Mouse (Mus musculus): ENCODE measurements at regions not wholly inside any gene's neighbourhood (a gene's known extent, or its start where the extent isn't known, plus 50 kb on each side); places are given as distances from the start of the nearest gene placed in this dataset.

GRCm38 (mm10) chr8:6813816-6814215 lies 1708.7 kb upstream of the Slc10a2 start:
- H3K27ac ChIP-seq (ENCODE audit: low read depth, low read length) = no peak overlapping the region
- WGBS = 73% methylated on average over 3 of the region's 3 CpGs
- no peaks in the 10 kb centered on the region for H3K36me3 ChIP-seq (ENCODE audit: insufficient read depth, low read length)
- H3K4me2 ChIP-seq (ENCODE audit: low read depth, low read length, poor library complexity, severe bottlenecking) = no peak overlapping the region
- ATAC-seq (ENCODE audit: low FRiP score) = no peak
- no peaks in the 10 kb centered on the region for H3K9me3 ChIP-seq (ENCODE audit: low read length)
- no peak for DNase-seq (ENCODE audit: low spot score)
- H3K4me1 ChIP-seq (ENCODE audit: insufficient read depth, low read length) = no peaks in the 10 kb centered on the region
- no peak for TF ChIP-seq CTCF (IDR thresholded peaks at IDR 0.05)
- no peak overlapping the region for H3K9ac ChIP-seq (replicated peaks; ENCODE audit: low read length, poor library complexity, severe bottlenecking)
- H3K4me3 ChIP-seq (ENCODE audit: low read depth, low read length) = no peak overlapping the region
- H3K27me3 ChIP-seq (ENCODE audit: insufficient read depth, low read length) = no peaks in the 10 kb centered on the region

- no peak for TF ChIP-seq CTCF (IDR thresholded peaks at IDR 0.05)
- 54% methylated on average over 2 of the region's 2 CpGs for WGBS
- ATAC-seq (ENCODE audit: low FRiP score) (no peak), DNase-seq (ENCODE audit: low spot score) (no peak)
- Histone ChIP-seq H3K4me2 (ENCODE audit: low read depth, low read length, poor library complexity, severe bottlenecking) (no peak overlapping the region), H3K27me3 (ENCODE audit: insufficient read depth, low read length) (no peaks in the 10 kb centered on the region), H3K36me3 (ENCODE audit: insufficient read depth, low read length) (no peaks in the 10 kb centered on the region), H3K9ac (replicated peaks; ENCODE audit: low read length, poor library complexity, severe bottlenecking) (no peak overlapping the region), H3K9me3 (ENCODE audit: low read length) (no peaks in the 10 kb centered on the region), H3K27ac (ENCODE audit: low read depth, low read length) (no peak overlapping the region), H3K4me1 (ENCODE audit: insufficient read depth, low read length) (no peaks in the 10 kb centered on the region), H3K4me3 (ENCODE audit: low read depth, low read length) (no peak overlapping the region)
These were observed 1702.0 kb upstream of the Slc10a2 start for GRCm38 (mm10) chr8:6807116-6807515.

- no peak for ATAC-seq (ENCODE audit: low FRiP score)
- no peaks in the 10 kb centered on the region for H3K9me3 ChIP-seq (ENCODE audit: low read length)
- no peak overlapping the region for H3K9ac ChIP-seq (replicated peaks; ENCODE audit: low read length, poor library complexity, severe bottlenecking)
- no peak overlapping the region for H3K4me3 ChIP-seq (ENCODE audit: low read depth, low read length)
- no peaks in the 10 kb centered on the region for H3K36me3 ChIP-seq (ENCODE audit: insufficient read depth, low read length)
- no peak for DNase-seq (ENCODE audit: low spot score)
- no peaks in the 10 kb centered on the region for H3K27me3 ChIP-seq (ENCODE audit: insufficient read depth, low read length)
- no peaks in the 10 kb centered on the region for H3K4me1 ChIP-seq (ENCODE audit: insufficient read depth, low read length)
- H3K4me2 ChIP-seq (ENCODE audit: low read depth, low read length, poor library complexity, severe bottlenecking) = no peak overlapping the region
- H3K27ac ChIP-seq (ENCODE audit: low read depth, low read length) = no peak overlapping the region
- no peak for TF ChIP-seq CTCF (IDR thresholded peaks at IDR 0.05)
- 82% methylated on average over 1 of the region's 1 CpGs for WGBS
These were observed 1698.0 kb upstream of the Slc10a2 start for GRCm38 (mm10) chr8:6803199-6803598.

- H3K27me3 ChIP-seq (ENCODE audit: insufficient read depth, low read length) = no peaks in the 10 kb centered on the region
- no peak for ATAC-seq (ENCODE audit: low FRiP score)
- no peaks in the 10 kb centered on the region for H3K9me3 ChIP-seq (ENCODE audit: low read length)
- H3K9ac ChIP-seq (replicated peaks; ENCODE audit: low read length, poor library complexity, severe bottlenecking) = no peak overlapping the region
- H3K4me3 ChIP-seq (ENCODE audit: low read depth, low read length) = no peak overlapping the region
- no peak for TF ChIP-seq CTCF (IDR thresholded peaks at IDR 0.05)
- no peaks in the 10 kb centered on the region for H3K4me1 ChIP-seq (ENCODE audit: insufficient read depth, low read length)
- no peak overlapping the region for H3K27ac ChIP-seq (ENCODE audit: low read depth, low read length)
- H3K36me3 ChIP-seq (ENCODE audit: insufficient read depth, low read length) = no peaks in the 10 kb centered on the region
- DNase-seq (ENCODE audit: low spot score) = no peak
- H3K4me2 ChIP-seq (ENCODE audit: low read depth, low read length, poor library complexity, severe bottlenecking) = no peak overlapping the region
These were observed 1695.9 kb upstream of the Slc10a2 start for GRCm38 (mm10) chr8:6801076-6801475.

GRCm38 (mm10) chr8:6789096-6789495 lies 1683.9 kb upstream of the Slc10a2 start:
- Histone ChIP-seq H3K9ac (replicated peaks; ENCODE audit: low read length, poor library complexity, severe bottlenecking) (no peak overlapping the region), H3K4me2 (ENCODE audit: low read depth, low read length, poor library complexity, severe bottlenecking) (no peak overlapping the region), H3K4me3 (ENCODE audit: low read depth, low read length) (no peak overlapping the region), H3K27me3 (ENCODE audit: insufficient read depth, low read length) (no peaks in the 10 kb centered on the region), H3K27ac (ENCODE audit: low read depth, low read length) (no peak overlapping the region), H3K9me3 (ENCODE audit: low read length) (no peaks in the 10 kb centered on the region), H3K4me1 (ENCODE audit: insufficient read depth, low read length) (no peaks in the 10 kb centered on the region), H3K36me3 (ENCODE audit: insufficient read depth, low read length) (no peaks in the 10 kb centered on the region)
- peak; percentile 5 for DNase-seq (ENCODE audit: low spot score)
- 55% methylated on average over 1 of the region's 1 CpGs for WGBS
- no peak for ATAC-seq (ENCODE audit: low FRiP score)
- TF ChIP-seq CTCF (IDR thresholded peaks at IDR 0.05) = peak; percentile 30

DNA sequence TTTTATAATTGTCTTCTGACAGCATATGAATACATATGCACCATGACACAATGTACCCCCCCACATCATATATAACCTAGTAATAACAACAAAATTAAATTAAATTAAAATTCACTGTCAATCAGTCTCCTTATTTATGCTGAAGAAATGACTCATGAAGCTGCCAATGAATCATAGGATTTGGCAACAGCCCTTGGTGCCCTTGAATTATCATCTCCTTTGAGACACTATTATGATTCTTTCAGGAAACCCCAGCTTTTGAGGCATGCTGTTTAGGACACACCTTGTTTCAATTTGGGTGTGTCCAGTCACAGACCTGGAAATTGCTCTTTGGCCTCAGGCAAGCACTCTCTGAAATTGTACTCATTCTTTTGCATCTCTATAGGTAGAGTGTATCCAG lies 1675.8 kb upstream of the Slc10a2 start:
- Histone ChIP-seq H3K27ac (ENCODE audit: low read depth, low read length) (no peak overlapping the region), H3K4me2 (ENCODE audit: low read depth, low read length, poor library complexity, severe bottlenecking) (no peak overlapping the region), H3K9ac (replicated peaks; ENCODE audit: low read length, poor library complexity, severe bottlenecking) (no peak overlapping the region), H3K4me1 (ENCODE audit: insufficient read depth, low read length) (no peaks in the 10 kb centered on the region), H3K9me3 (ENCODE audit: low read length) (no peaks in the 10 kb centered on the region), H3K36me3 (ENCODE audit: insufficient read depth, low read length) (no peaks in the 10 kb centered on the region), H3K4me3 (ENCODE audit: low read depth, low read length) (no peak overlapping the region), H3K27me3 (ENCODE audit: insufficient read depth, low read length) (no peaks in the 10 kb centered on the region)
- TF ChIP-seq CTCF (IDR thresholded peaks at IDR 0.05) = no peak
- ATAC-seq (ENCODE audit: low FRiP score) = no peak
- no peak for DNase-seq (ENCODE audit: low spot score)

DNA sequence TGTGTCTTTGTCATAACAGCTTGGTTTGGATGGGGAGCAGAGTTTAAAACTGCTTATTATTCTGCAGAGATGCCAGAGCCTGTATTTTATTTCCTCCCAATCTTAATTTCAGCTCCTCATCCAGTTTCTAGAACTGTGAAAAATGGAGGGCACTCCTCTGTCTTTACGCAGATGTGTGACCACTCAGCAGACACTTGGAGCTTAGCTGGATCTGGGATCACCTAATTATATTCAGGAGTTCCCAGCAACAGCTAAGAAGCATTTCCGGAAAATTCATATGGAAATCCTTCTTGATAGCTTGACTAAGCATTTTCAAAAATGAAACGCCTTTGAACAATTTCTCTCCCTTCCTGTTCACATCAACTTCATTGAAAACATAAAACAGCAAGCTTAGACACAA lies 1670.0 kb upstream of the Slc10a2 start:
- DNase-seq (ENCODE audit: low spot score) (no peak), ATAC-seq (ENCODE audit: low FRiP score) (no peak)
- no peak for TF ChIP-seq CTCF (IDR thresholded peaks at IDR 0.05)
- Histone ChIP-seq H3K9me3 (ENCODE audit: low read length) (no peaks in the 10 kb centered on the region), H3K27ac (ENCODE audit: low read depth, low read length) (no peak overlapping the region), H3K4me3 (ENCODE audit: low read depth, low read length) (no peak overlapping the region), H3K4me2 (ENCODE audit: low read depth, low read length, poor library complexity, severe bottlenecking) (no peak overlapping the region), H3K36me3 (ENCODE audit: insufficient read depth, low read length) (no peaks in the 10 kb centered on the region), H3K9ac (replicated peaks; ENCODE audit: low read length, poor library complexity, severe bottlenecking) (no peak overlapping the region), H3K27me3 (ENCODE audit: insufficient read depth, low read length) (no peaks in the 10 kb centered on the region), H3K4me1 (ENCODE audit: insufficient read depth, low read length) (no peaks in the 10 kb centered on the region)
- WGBS = 65% methylated on average over 3 of the region's 3 CpGs

Data from midbrain, postnatal 0 days (tissue).